ENCODE assay signal across 8 mouse cellular contexts in genomic region chr13:111808637-111809465, GRCm38 (mm10). TPM values are rescaled to one million over a fixed set of nuclear protein-coding genes. Genes with fewer than 3 reads are reported as not detected.
DNase-seq lines count a peak whose midpoint lies in the region; ATAC-seq and TF ChIP-seq lines count a peak whose summit lies in the region.

Gene Map3k1 (minus strand): TSS chr13:111808993.

- H3K27me3 ChIP-seq in intestine, postnatal 0 days (replicated peaks; ENCODE audit: control insufficient read depth, insufficient read depth, low read length) = no peaks in the 10 kb centered on the region
- H3K27me3 ChIP-seq in limb, embryonic 11.5 days (ENCODE audit: control insufficient read depth, insufficient read depth, low read length) = no peaks in the 10 kb centered on the region
- H3K27me3 ChIP-seq in midbrain, embryonic 14.5 days (ENCODE audit: control insufficient read depth, insufficient read depth, low read length) = no peaks in the 10 kb centered on the region; the same call in 1 of the 2 replicates

- peak; percentile 12 for ATAC-seq in granulocyte monocyte progenitor cell, adult 5-6 weeks (replicated peaks; ENCODE audit: poor library complexity, severe bottlenecking)
- ATAC-seq in intestine, postnatal 0 days = peak; percentile 75
- peak; percentile 70 for ATAC-seq in limb, embryonic 11.5 days (ENCODE audit: insufficient number of reproducible peaks, low FRiP score, low TSS enrichment, low read depth)
- peak; percentile 89 for ATAC-seq in midbrain, embryonic 14.5 days (ENCODE audit: low FRiP score, low TSS enrichment)

- no peaks in the 10 kb centered on the region for H3K9me3 ChIP-seq in intestine, postnatal 0 days (ENCODE audit: control insufficient read depth)
- no peaks in the 10 kb centered on the region for H3K9me3 ChIP-seq in limb, embryonic 11.5 days (ENCODE audit: control insufficient read depth, low read length)
- H3K9me3 ChIP-seq in midbrain, embryonic 14.5 days (ENCODE audit: control insufficient read depth, low read length) = no peaks in the 10 kb centered on the region

- peak within 1 kb of the TSS; percentile 97 for H3K9ac ChIP-seq in intestine, postnatal 0 days (ENCODE audit: low read depth, low read length)
- H3K9ac ChIP-seq in limb, embryonic 11.5 days (ENCODE audit: low read length) = peak within 1 kb of the TSS; percentile 94
- peak within 1 kb of the TSS; percentile 86 for H3K9ac ChIP-seq in midbrain, embryonic 14.5 days (replicated peaks; ENCODE audit: low read length)

- peak within 1 kb of the TSS; percentile 99 for H3K27ac ChIP-seq in intestine, postnatal 0 days (ENCODE audit: low read depth, low read length)
- peak within 1 kb of the TSS; percentile 91 for H3K27ac ChIP-seq in limb, embryonic 11.5 days (replicated peaks; ENCODE audit: low read depth, low read length)
- peak within 1 kb of the TSS; percentile 98 for H3K27ac ChIP-seq in midbrain, embryonic 14.5 days (replicated peaks; ENCODE audit: low read depth, low read length)

- peaks cover 4% of the 10 kb centered on the region for H3K4me1 ChIP-seq in intestine, postnatal 0 days (replicated peaks; ENCODE audit: control insufficient read depth, insufficient read depth, low read length)
- H3K4me1 ChIP-seq in limb, embryonic 11.5 days (ENCODE audit: control insufficient read depth, insufficient read depth, low read length) = peaks cover 5% of the 10 kb centered on the region
- peaks cover 15% of the 10 kb centered on the region; the same call in 1 of the 2 replicates for H3K4me1 ChIP-seq in midbrain, embryonic 14.5 days (ENCODE audit: control insufficient read depth, insufficient read depth, low read length)

- DNase-seq in ovary, postnatal 10 days (ENCODE audit: low spot score) = peak; percentile 56
- no peak for DNase-seq in ovary, adult 18-20 months (ENCODE audit: low spot score)
- peak; percentile 79 for DNase-seq in embryo, embryonic 9.5 days (ENCODE audit: extremely low spot score)
- peak; percentile 77 for DNase-seq in limb, embryonic 11.5 days (ENCODE audit: low spot score)
- DNase-seq in midbrain, embryonic 14.5 days = peak; percentile 88
- DNase-seq in spleen, postnatal 36 days (ENCODE audit: low spot score in 2 of 2) = peak; percentile 76 to 78

- WGBS in intestine, postnatal 0 days = under 1% methylated on average over 56 of the region's 136 CpGs
- WGBS in limb, embryonic 11.5 days = 0% methylated on average over 58 of the region's 136 CpGs
- under 1% methylated on average over 103 of the region's 136 CpGs for WGBS in midbrain, embryonic 14.5 days

- no peaks in the 10 kb centered on the region for H3K36me3 ChIP-seq in intestine, postnatal 0 days (ENCODE audit: control insufficient read depth, insufficient read depth)
- H3K36me3 ChIP-seq in limb, embryonic 11.5 days (ENCODE audit: control insufficient read depth, insufficient read depth, low read length) = no peaks in the 10 kb centered on the region
- H3K36me3 ChIP-seq in midbrain, embryonic 14.5 days (ENCODE audit: control insufficient read depth, insufficient read depth, low read length) = no peaks in the 10 kb centered on the region

- H3K4me2 ChIP-seq in intestine, postnatal 0 days (replicated peaks; ENCODE audit: low read depth) = peak within 1 kb of the TSS; percentile 88
- peak within 1 kb of the TSS; percentile 94 for H3K4me2 ChIP-seq in limb, embryonic 11.5 days (ENCODE audit: low read depth, severe bottlenecking)
- H3K4me2 ChIP-seq in midbrain, embryonic 14.5 days (ENCODE audit: low read length) = peak within 1 kb of the TSS; percentile 86

- TF ChIP-seq CTCF in intestine, postnatal 0 days (IDR thresholded peaks at IDR 0.05; ENCODE audit: low read depth) = peak; percentile 32

- H3K4me3 ChIP-seq in intestine, postnatal 0 days (ENCODE audit: low read depth, low read length) = peak within 1 kb of the TSS; percentile 99
- peak within 1 kb of the TSS; percentile 85 for H3K4me3 ChIP-seq in limb, embryonic 11.5 days (ENCODE audit: low read depth, low read length)
- H3K4me3 ChIP-seq in midbrain, embryonic 14.5 days (replicated peaks; ENCODE audit: low read depth, low read length) = peak within 1 kb of the TSS; percentile 82

RNA-seq across cellular contexts. Expression of gene Map3k1, which starts in this region (rescaled TPM):
- 33.6 and 43.6 TPM in 2 replicates for total RNA-seq in granulocyte monocyte progenitor cell, adult 5-6 weeks (2014; fragmentation: Nextera tagmentation)
- 54.3 and 66.2 TPM in 2 replicates for total RNA-seq in granulocyte monocyte progenitor cell, adult 5-6 weeks (2017)
- polyA plus RNA-seq in intestine, postnatal 0 days (2015; fragmentation: Nextera tagmentation; extraction: Ambion mirVana) = 11.8 and 14.6 TPM in 2 replicates
- polyA plus RNA-seq in limb, embryonic 11.5 days (2014; fragmentation: Nextera tagmentation; extraction: Ambion mirVana) = 14.2 and 15.5 TPM in 2 replicates
- 13.4 and 15.6 TPM in 2 replicates for polyA plus RNA-seq in midbrain, embryonic 14.5 days (2014; fragmentation: Nextera tagmentation; extraction: Ambion mirVana)

Comparison
In these comparisons a context has a peak if more than half of its experiments do, and no peak if none do; other contexts are left out.
1. ATAC-seq: peak in every context shown above with its lines; median percentile 89 in midbrain, embryonic 14.5 days; 75 in intestine, postnatal 0 days; 70 in limb, embryonic 11.5 days; 12 in granulocyte monocyte progenitor cell, adult 5-6 weeks.